ENCODE assay signal across 8 mouse cellular contexts in the genomic region with DNA sequence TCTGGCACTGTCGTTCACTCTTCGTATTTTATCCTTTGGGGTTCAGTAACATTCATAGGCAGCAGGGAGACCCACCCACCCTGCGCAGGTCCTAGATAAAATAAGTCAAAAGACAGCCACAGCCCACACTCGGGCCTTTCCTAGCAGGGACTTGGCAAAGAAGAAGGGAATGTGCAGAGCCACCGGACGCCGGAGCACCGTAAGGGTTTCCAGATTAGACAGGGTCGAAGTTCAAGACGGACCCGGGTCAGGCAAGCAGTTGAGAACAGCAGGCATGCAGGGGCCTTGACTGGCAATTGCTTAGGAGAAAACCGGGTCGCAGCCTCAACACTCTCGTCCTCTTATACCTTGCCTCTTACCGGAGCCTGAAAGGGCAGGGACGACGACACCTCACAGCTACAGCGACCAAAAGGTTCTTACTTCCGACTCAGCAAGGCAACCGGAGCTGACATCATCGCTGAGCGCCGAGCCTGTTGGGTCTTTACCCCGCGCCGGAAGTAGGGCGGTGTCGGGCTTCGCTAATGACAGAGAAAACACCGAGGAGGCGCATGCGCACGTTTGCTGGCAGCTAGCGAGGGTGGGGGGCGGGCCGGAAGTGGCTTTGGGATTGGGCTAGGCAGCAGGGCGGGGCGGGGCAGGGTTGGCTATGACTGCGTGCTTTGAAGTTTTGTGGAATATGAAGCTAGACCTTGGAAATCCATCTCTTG. TPM values are rescaled to one million over a fixed set of nuclear protein-coding genes. Genes with fewer than 3 reads are reported as not detected.
A peak's percentile ranks its signal among the peaks of the same experiment; 100 is the strongest.
DNase-seq lines count a peak whose midpoint lies in the region; ATAC-seq lines count a peak whose summit lies in the region.

A gene (minus strand): TSS at position 475 of the 707 bp plus-strand sequence.

- peak within 1 kb of the TSS; percentile 88 for H3K9ac ChIP-seq in lung, embryonic 16.5 days (ENCODE audit: low read length)

- peak; percentile 91 to 95 for ATAC-seq in hematopoietic stem cell, adult 5-6 weeks (replicated peaks in 1 of 2; ENCODE audit: insufficient read depth in 1 of 2, low FRiP score in 2 of 2, low TSS enrichment in 1 of 2, low read depth in 1 of 2, poor library complexity in 2 of 2, severe bottlenecking in 2 of 2)
- ATAC-seq in lung, embryonic 16.5 days (ENCODE audit: low read depth), result peak; percentile 98

- H3K36me3 ChIP-seq in lung, embryonic 16.5 days (ENCODE audit: control insufficient read depth, insufficient read depth, low read length), result no peaks in the 10 kb centered on the region; the same call in none of the 2 replicates

- H3K27me3 ChIP-seq in lung, embryonic 16.5 days (ENCODE audit: control insufficient read depth, insufficient read depth, low read depth, low read length), result no peaks in the 10 kb centered on the region

- H3K4me2 ChIP-seq in lung, embryonic 16.5 days (ENCODE audit: low read depth, low read length), result peak within 1 kb of the TSS; percentile 91

- peaks cover 13% of the 10 kb centered on the region for H3K4me1 ChIP-seq in lung, embryonic 16.5 days (replicated peaks; ENCODE audit: control insufficient read depth, insufficient read depth, low read length)

- under 1% methylated on average over 39 of the region's 39 CpGs for WGBS in lung, embryonic 16.5 days

- H3K4me3 ChIP-seq in lung, embryonic 16.5 days (ENCODE audit: low read length), result peak within 1 kb of the TSS; percentile 94

- peak; percentile 97 for DNase-seq in MEL-GATA-1-ER (ENCODE audit: extremely low read depth, low read depth)
- DNase-seq in cerebellum, adult 8-10 months, result peak; percentile 99
- peak; percentile 99 for DNase-seq in forelimb bud, embryonic 11.5 days (ENCODE audit: low read depth, low spot score)
- peak; percentile 98 for DNase-seq in layer of hippocampus, adult 9-10 months (ENCODE audit: low spot score)
- DNase-seq in ovary, postnatal 10 days (ENCODE audit: low spot score), result peak; percentile 99
- peak; percentile 98 to 99 for DNase-seq in thymus, postnatal 10 days (ENCODE audit: low spot score in 2 of 2)

- H3K27ac ChIP-seq in lung, embryonic 16.5 days (ENCODE audit: low read length), result peak within 1 kb of the TSS; percentile 42; the same call in 1 of the 2 replicates

- H3K9me3 ChIP-seq in lung, embryonic 16.5 days (ENCODE audit: control insufficient read depth, low read length), result no peaks in the 10 kb centered on the region

RNA-seq across cellular contexts. Expression of the gene that starts here (rescaled TPM):
- total RNA-seq in hematopoietic stem cell, adult 5-6 weeks (2017), result 29.6 and 39.3 TPM in 2 replicates
- 26.3 and 28.3 TPM in 2 replicates for polyA plus RNA-seq in lung, embryonic 16.5 days (2015; fragmentation: Nextera tagmentation; extraction: Ambion mirVana)

Comparison
In these comparisons a context has a peak if more than half of its experiments do, and no peak if none do; other contexts are left out.
1. Peak in every context shown above with its lines: DNase-seq, ATAC-seq, H3K4me3 ChIP-seq and H3K27ac ChIP-seq.